Mouse (Mus musculus) gastrocnemius, postnatal 4 days (tissue): ENCODE measurements around the gene Gm4027. TPM values are rescaled to one million over a fixed set of nuclear protein-coding genes. Genes with fewer than 3 reads are reported as not detected.
"Not testable (repeated sequence)": the region's sequence is repeated elsewhere in the genome, so short reads cannot be mapped to it uniquely, and the experiment has no call there.

ENCODE experiments used
- DNase-seq, 2 experiments: peaks; one replicate each; pipeline ENCODE4 v3.0.0; 2021 to 2022; ENCODE audit warnings: low spot score in 2 of 2, mixed read lengths in 2 of 2
- long read RNA-seq, 2 experiments: library from polyadenylated mRNA; stranded (forward); transcript quantifications; one replicate each; pipeline ENCODE4 v2.0.0; 2021
- total RNA-seq, 2 experiments: library from RNA; stranded (reverse); gene quantifications; 2 replicates each; pipeline ENCODE4 v1.2.3; 2021

Gm4027 gene
- total RNA-seq, result not detected
- long read RNA-seq, experiment 1, result 0 reads
- long read RNA-seq, experiment 2, result 0 reads

- not testable (repeated sequence) for DNase-seq
Observed at GRCm38 (mm10) chr12:87618569-87618968, at the start of gene Gm4027. Gm4027 (plus strand) TSS chr12:87618869.

- not testable (repeated sequence) for DNase-seq
Observed at GRCm38 (mm10) chr12:87601388-87601787, 17.3 kb upstream of the Gm4027 start.

GRCm38 (mm10) chr12:87602388-87602787 is 16.3 kb upstream of the Gm4027 start, which contains the start of gene Oog1:
Oog1 (plus strand) TSS chr12:87602688.
- DNase-seq, result not testable (repeated sequence)

DNA sequence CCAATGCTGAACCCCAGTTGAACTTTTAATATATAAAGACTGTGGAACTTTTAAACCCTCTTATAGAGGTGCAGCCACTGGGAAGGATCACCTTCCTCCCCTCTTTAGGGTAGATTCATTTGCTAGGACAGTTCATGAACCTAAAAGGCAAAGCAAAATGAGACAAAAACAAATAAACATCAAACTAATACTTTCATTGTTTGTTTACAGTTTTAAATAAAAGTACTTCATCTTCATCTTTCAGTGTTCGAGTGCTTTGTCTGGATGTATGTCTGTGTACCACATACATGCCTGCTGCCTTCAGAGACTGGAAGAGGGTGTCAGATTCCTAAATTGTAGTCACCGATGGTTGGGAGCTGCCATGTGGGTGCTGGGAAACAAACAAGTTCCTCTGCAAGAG is 25.9 kb downstream of the Gm4027 start, which contains the start of gene Gm16381:
Gene Gm16381, minus strand, starts transcription at position 101 of the 400 bp plus-strand sequence.
- DNase-seq, result not testable (repeated sequence)

DNA sequence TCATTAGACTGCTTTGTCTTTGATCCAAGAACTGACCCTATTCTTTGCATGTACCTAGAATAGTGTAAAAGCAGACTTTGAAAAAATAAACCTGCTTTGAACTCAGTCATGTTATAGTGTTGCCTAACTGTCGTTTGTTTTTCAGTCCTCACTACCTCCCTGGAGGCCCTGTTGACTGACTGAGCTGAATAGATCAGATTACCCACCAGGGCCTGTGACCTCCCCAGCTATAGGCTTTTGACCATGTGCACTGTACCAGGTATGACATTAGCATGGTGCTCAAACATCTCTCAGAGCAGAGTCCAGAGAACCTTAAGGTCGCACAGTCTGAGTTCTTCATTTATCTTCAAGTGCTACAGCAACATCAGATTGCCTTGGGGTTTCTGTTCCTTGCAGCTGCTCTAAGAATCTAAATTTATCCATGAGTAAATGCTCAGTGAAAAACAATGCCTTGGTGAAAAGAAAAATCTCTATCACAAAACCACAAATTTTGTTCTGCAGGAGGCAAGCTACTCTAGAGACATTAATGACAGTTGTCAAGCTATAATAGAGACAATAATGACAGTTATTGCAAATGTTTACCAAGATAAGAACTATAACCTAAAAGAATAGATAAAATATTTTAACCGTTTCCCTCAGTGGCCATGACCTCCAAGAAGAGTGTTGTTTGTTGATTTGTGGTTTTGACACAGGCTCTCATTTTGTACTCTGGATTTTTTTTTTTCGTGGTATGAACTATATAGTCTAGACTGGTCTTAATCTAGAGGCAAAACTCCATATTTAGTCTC is 34.4 kb downstream of the Gm4027 start:
- not testable (repeated sequence) for DNase-seq

Other genes starting within 250 kb of the Gm4027 start
- 10 to 100 TPM; 41.7 to 44.1 TPM for gene Sptlc2, start 230.5 kb upstream of the Gm4027 start, total RNA-seq
- gene Slirp, start 175.0 kb upstream of the Gm4027 start, total RNA-seq, result 100 to 1,000 TPM; 164 to 167 TPM
- 10 to 100 TPM; 16.2 to 16.5 TPM for gene Alkbh1, start 174.9 kb upstream of the Gm4027 start, total RNA-seq
- gene Snw1, start 146.6 kb upstream of the Gm4027 start, total RNA-seq, result 10 to 100 TPM; 55.7 to 61.5 TPM
- not detected for gene Gm5788, start 124.1 kb upstream of the Gm4027 start, total RNA-seq
- gene Gm8300, start 104.6 kb upstream of the Gm4027 start, total RNA-seq, result not detected
- gene Oog1, start 16.2 kb upstream of the Gm4027 start, total RNA-seq, result not detected
- not detected for gene Gm16381, start 25.8 kb downstream of the Gm4027 start, total RNA-seq
- not detected for gene Gm21319, start 156.9 kb downstream of the Gm4027 start, total RNA-seq
- not detected for gene Gm21936, start 176.6 kb downstream of the Gm4027 start, total RNA-seq
- gene BB287469, start 197.7 kb downstream of the Gm4027 start, total RNA-seq, result not detected
- not detected for gene Gm2001, start 223.5 kb downstream of the Gm4027 start, total RNA-seq